Mouse (Mus musculus): ENCODE measurements at regions not wholly inside any gene's neighbourhood (a gene's known extent, or its start where the extent isn't known, plus 50 kb on each side); places are given as distances from the start of the nearest gene placed in this dataset.

- no peak for TF ChIP-seq CTCF (IDR thresholded peaks at IDR 0.05; ENCODE audit: low read depth)
- TF ChIP-seq EP300 (IDR thresholded peaks at IDR 0.05; ENCODE audit: low read depth), result no peak
These were observed 414.9 kb upstream of the Dcn start for GRCm38 (mm10) chr10:97064546-97064945.

Measured in liver, embryonic 14.5 days (tissue).